Mouse (Mus musculus) CH12.LX (cell line): ENCODE results near the gene Gm10964. TPM values are rescaled to one million over a fixed set of nuclear protein-coding genes. Genes with fewer than 3 reads are reported as not detected.

Experiments used
- DNase-seq: peaks from one replicate; pipeline ENCODE4 v3.0.0-alpha.2; 2013; ENCODE audit errors: extremely low read depth
- H3K27ac ChIP-seq: 2 replicates; pipeline ENCODE4 v1.5.1; 2012; ENCODE audit warnings: low read depth, mild to moderate bottlenecking, control low read depth, moderate library complexity; ENCODE audit not compliant: insufficient read depth
- H3K27me3 ChIP-seq: replicated peaks from 2 replicates; pipeline ENCODE3; 2012; ENCODE audit warnings: inconsistent platforms
- H3K36me3 ChIP-seq, 2 experiments: replicated peaks in 1 of 2; 2 replicates each; pipeline versions ENCODE3 to v1.6.1; 2012; ENCODE audit warnings: inconsistent platforms in 1 of 2, low read length in 1 of 2, mild to moderate bottlenecking in 1 of 2, mixed read lengths in 1 of 2, moderate library complexity in 1 of 2; ENCODE audit not compliant: control insufficient read depth in 1 of 2, insufficient read depth in 1 of 2
- H3K4me1 ChIP-seq, 2 experiments: 2 replicates each; pipeline ENCODE4 v1.6.1; 2012; ENCODE audit warnings: inconsistent platforms in 1 of 2, moderate library complexity in 1 of 2; ENCODE audit not compliant: insufficient read depth in 2 of 2, control insufficient read depth in 1 of 2
- H3K4me2 ChIP-seq: 2 replicates; pipeline ENCODE4 v1.6.1; 2012; ENCODE audit warnings: low read depth, mild to moderate bottlenecking, control low read depth; ENCODE audit not compliant: poor library complexity, insufficient read depth, severe bottlenecking
- H3K4me3 ChIP-seq, 3 experiments: fragments of 150-350 bp in 1 of 3; sonication (generic) in 1 of 3; replicated peaks in 1 of 3; 2 replicates each; pipeline versions ENCODE3 to v1.5.1; 2011 to 2012; ENCODE audit warnings: low read depth in 2 of 3, low read length in 2 of 3, mild to moderate bottlenecking in 2 of 3, moderate library complexity in 2 of 3, control low read depth in 1 of 3, improper control_type of control experiment in 1 of 3, inconsistent platforms in 1 of 3, mixed read lengths in 1 of 3; ENCODE audit not compliant: poor library complexity in 1 of 3
- H3K79me2 ChIP-seq: replicated peaks from 2 replicates; pipeline ENCODE4 v1.6.1; 2012; ENCODE audit warnings: mild to moderate bottlenecking, moderate library complexity; ENCODE audit not compliant: control insufficient read depth, poor library complexity, insufficient read depth, severe bottlenecking; ENCODE audit errors: extremely low read depth
- H3K9ac ChIP-seq: 2 replicates; pipeline ENCODE4 v1.6.1; 2012; ENCODE audit warnings: low read depth, mild to moderate bottlenecking, control low read depth, moderate library complexity; ENCODE audit not compliant: insufficient read depth
- H3K9me3 ChIP-seq: replicated peaks from 2 replicates; pipeline ENCODE3; 2012; ENCODE audit warnings: low read length, inconsistent platforms, mixed read lengths
- BHLHE40 ChIP-seq: IDR thresholded peaks from 2 replicates; pipeline ENCODE4 v1.6.1; 2011; ENCODE audit warnings: mild to moderate bottlenecking, low read depth, low read length, improper control_type of control experiment
- CTCF ChIP-seq, 2 experiments: IDR thresholded peaks in 1 of 2; conservative IDR thresholded peaks in 1 of 2; 2 replicates each; pipeline ENCODE4 v1.5.1; 2011 to 2012; ENCODE audit warnings: low read depth in 2 of 2, low read length in 2 of 2, improper control_type of control experiment in 1 of 2, inconsistent platforms in 1 of 2, mild to moderate bottlenecking in 1 of 2, moderate library complexity in 1 of 2
- ELF1 ChIP-seq: IDR thresholded peaks from 2 replicates; pipeline ENCODE4 v1.6.1; 2014; ENCODE audit warnings: low read depth, mild to moderate bottlenecking, inconsistent platforms, low read length, improper control_type of control experiment
- EP300 ChIP-seq: IDR thresholded peaks from 2 replicates; pipeline ENCODE4 v1.6.1; 2011; ENCODE audit warnings: low read length, improper control_type of control experiment
- ETS1 ChIP-seq: conservative IDR thresholded peaks from 2 replicates; pipeline ENCODE4 v1.6.1; 2012; ENCODE audit warnings: low read depth, mild to moderate bottlenecking, inconsistent platforms, low read length, improper control_type of control experiment, moderate library complexity
- GABPA ChIP-seq: IDR thresholded peaks from 2 replicates; pipeline ENCODE4 v1.6.1; 2012; ENCODE audit warnings: low read depth, low read length, improper control_type of control experiment, inconsistent platforms; ENCODE audit not compliant: insufficient replicate concordance
- HCFC1 ChIP-seq: IDR thresholded peaks from 2 replicates; pipeline ENCODE4 v1.6.1; 2012; ENCODE audit warnings: low read depth, mild to moderate bottlenecking, inconsistent platforms, low read length, improper control_type of control experiment
- IRF4 ChIP-seq: IDR thresholded peaks from 2 replicates; pipeline ENCODE4 v1.6.1; 2014; ENCODE audit warnings: low read depth, mild to moderate bottlenecking, inconsistent platforms, low read length, improper control_type of control experiment
- JUND ChIP-seq: conservative IDR thresholded peaks from 2 replicates; pipeline ENCODE4 v1.6.1; 2011; ENCODE audit warnings: low read depth, low read length, improper control_type of control experiment
- KAT2A ChIP-seq: IDR thresholded peaks from 2 replicates; pipeline ENCODE4 v1.6.1; 2012; ENCODE audit warnings: low read length, improper control_type of control experiment, inconsistent platforms; ENCODE audit not compliant: insufficient replicate concordance
- MAFK ChIP-seq: IDR thresholded peaks from 2 replicates; pipeline ENCODE4 v1.6.1; 2011; ENCODE audit warnings: low read length, improper control_type of control experiment; ENCODE audit not compliant: insufficient replicate concordance
- MAX ChIP-seq: IDR thresholded peaks from 2 replicates; pipeline ENCODE4 v1.6.1; 2011; ENCODE audit warnings: low read length, improper control_type of control experiment
- MAZ ChIP-seq: IDR thresholded peaks from 2 replicates; pipeline ENCODE4 v1.6.1; 2012; ENCODE audit warnings: low read depth, mild to moderate bottlenecking, inconsistent platforms, low read length, improper control_type of control experiment, moderate library complexity
- MEF2A ChIP-seq: IDR thresholded peaks from 2 replicates; pipeline ENCODE4 v1.6.1; 2014; ENCODE audit warnings: low read depth, mild to moderate bottlenecking, inconsistent platforms, low read length, improper control_type of control experiment, borderline replicate concordance
- MXI1 ChIP-seq: IDR thresholded peaks from 2 replicates; pipeline ENCODE4 v1.6.1; 2011; ENCODE audit warnings: mild to moderate bottlenecking, low read depth, low read length, improper control_type of control experiment
- MYC ChIP-seq: IDR thresholded peaks from 2 replicates; pipeline ENCODE4 v1.6.1; 2011; ENCODE audit warnings: low read depth, mild to moderate bottlenecking, improper control_type of control experiment, low read length
- NELFE ChIP-seq: IDR thresholded peaks from 2 replicates; pipeline ENCODE4 v1.6.1; 2011; ENCODE audit warnings: low read depth, low read length, improper control_type of control experiment
- NRF1 ChIP-seq: IDR thresholded peaks from 2 replicates; pipeline ENCODE4 v1.6.1; 2014; ENCODE audit warnings: low read depth, mild to moderate bottlenecking, inconsistent platforms, low read length, improper control_type of control experiment, moderate library complexity
- POLR2A ChIP-seq: IDR thresholded peaks from 2 replicates; pipeline ENCODE4 v1.6.1; 2011; ENCODE audit warnings: low read depth, mild to moderate bottlenecking, improper control_type of control experiment, low read length
- RAD21 ChIP-seq: IDR thresholded peaks from 2 replicates; pipeline ENCODE4 v1.6.1; 2011; ENCODE audit warnings: low read depth, mild to moderate bottlenecking, low read length, improper control_type of control experiment, moderate library complexity
- SIN3A ChIP-seq: IDR thresholded peaks from 2 replicates; pipeline ENCODE4 v1.6.1; 2012; ENCODE audit warnings: low read length, improper control_type of control experiment, inconsistent platforms
- SMC3 ChIP-seq: IDR thresholded peaks from 2 replicates; pipeline ENCODE4 v1.6.1; 2011; ENCODE audit warnings: low read depth, low read length, improper control_type of control experiment
- TCF12 ChIP-seq: IDR thresholded peaks from 2 replicates; pipeline ENCODE4 v1.6.1; 2014; ENCODE audit warnings: low read depth, mild to moderate bottlenecking, inconsistent platforms, low read length, improper control_type of control experiment
- ZC3H11A ChIP-seq: IDR thresholded peaks from 2 replicates; pipeline ENCODE4 v1.6.1; 2012; ENCODE audit warnings: low read depth, mild to moderate bottlenecking, inconsistent platforms, low read length, improper control_type of control experiment
- ZMIZ1 ChIP-seq: IDR thresholded peaks from 2 replicates; pipeline ENCODE4 v1.6.1; 2012; ENCODE audit warnings: low read depth, mild to moderate bottlenecking, inconsistent platforms, low read length, improper control_type of control experiment
- ZNF384 ChIP-seq: IDR thresholded peaks from 2 replicates; pipeline ENCODE4 v1.6.1; 2012; ENCODE audit warnings: low read depth, low read length, improper control_type of control experiment, inconsistent platforms
- dilution Hi-C: fragments of 300-500 bp; cut with MboI; formaldehyde crosslinking; loops from 2 replicates; pipeline ENCODE4 v1.14.3; 2020; ENCODE audit warnings: low sequenced_read_pairs; ENCODE audit not compliant: extremely low pct_unique_long_range_greater_than_20kb, extremely low pct_ligation_motif_present
- in situ Hi-C: fragments of 300-500 bp; cut with MboI; formaldehyde crosslinking; loops from 3 replicates; pipeline ENCODE4 v1.14.3; 2019; ENCODE audit warnings: low sequenced_read_pairs, low pct_ligation_motif_present, low pct_unique_long_range_greater_than_20kb, mixed read lengths
- polyA plus RNA-seq: library from polyadenylated mRNA; unstranded; fragments of >175 nt; gene quantifications from 2 replicates; pipeline ENCODE4 v1.2.1, GENCODE M21; 2012; ENCODE audit warnings: low read depth; ENCODE audit not compliant: insufficient read length
- total RNA-seq, 2 experiments: library from RNA; depleted of rRNA; stranded (reverse); fragments of 300-350 nt in 1 of 2; fragments of >200 nt in 1 of 2; gene quantifications; 2 replicates each; pipeline ENCODE4 v1.2.3; 2012 to 2014

The Gm10964 gene
- total and polyA plus RNA-seq, 3 experiments, result not detected

- H3K4me3 ChIP-seq, result no peak overlapping the region
- no peak for DNase-seq
- peaks cover 0 to 9% of the 10 kb centered on the region in 2 experiments for H3K36me3 ChIP-seq
- in situ Hi-C loops, result loop anchor here (10.0 kb wide), 1 partner anchor 298 kb away; no protein-coding TSS in a partner anchor
- H3K4me1 ChIP-seq, result peaks cover 24 to 78% of the 10 kb centered on the region in 2 experiments
- H3K27me3 ChIP-seq, result no peaks in the 10 kb centered on the region
- H3K27ac ChIP-seq, result no peak overlapping the region
- peaks cover 6% of the 10 kb centered on the region; the same call in 1 of the 2 replicates for H3K79me2 ChIP-seq
- no peak overlapping the region for H3K4me2 ChIP-seq
- H3K9ac ChIP-seq, result no peak overlapping the region
- H3K9me3 ChIP-seq, result no peaks in the 10 kb centered on the region
- no peak for TF ChIP-seq BHLHE40
- no peak for TF ChIP-seq NELFE
- no peak for TF ChIP-seq MYC
- no peak for TF ChIP-seq MAZ
- no peak for TF ChIP-seq ZC3H11A
- no peak for TF ChIP-seq GABPA
- TF ChIP-seq RAD21, result no peak
- no peak for TF ChIP-seq SIN3A
- TF ChIP-seq ZNF384, result no peak
- dilution Hi-C loops, result no loop called here
Observed at GRCm38 (mm10) chr3:103733176-103733575, 6.0 kb upstream of the Gm10964 start.

GRCm38 (mm10) chr3:103733799-103734695 lies 5.1 kb upstream of the Gm10964 start:
- peak; percentile 60 for DNase-seq
- Histone ChIP-seq H3K4me1 (peaks cover 23 to 80% of the 10 kb centered on the region in 2 experiments), H3K4me3 (peak overlapping the region in 1 of 3 experiments; percentile 3), H3K36me3 (peaks cover 0 to 9% of the 10 kb centered on the region in 2 experiments), H3K79me2 (peaks cover 6% of the 10 kb centered on the region; the same call in 1 of the 2 replicates), H3K27me3 (no peaks in the 10 kb centered on the region), H3K27ac (peak overlapping the region; percentile 78; the same call in 1 of the 2 replicates), H3K4me2 (peak overlapping the region; percentile 74), H3K9me3 (no peaks in the 10 kb centered on the region), H3K9ac (peak overlapping the region; percentile 25; the same call in 1 of the 2 replicates)
- dilution Hi-C loops, result no loop called here
- TF ChIP-seq IRF4, result peak; percentile 54; the same call in 1 of the 2 replicates
- TF ChIP-seq JUND, result no peak
- peak; percentile 20; the same call in 1 of the 2 replicates for TF ChIP-seq SMC3
- peak; percentile 98 for TF ChIP-seq MYC
- TF ChIP-seq CTCF (conservative IDR thresholded peaks at IDR 0.05 in 1 of 2, IDR thresholded peaks at IDR 0.05 in 1 of 2; ENCODE audit: low read depth in 2 of 2, low read length in 2 of 2), result peak in 1 of 2 experiments; percentile 43; a peak in 2 of 4 replicates
- TF ChIP-seq MXI1, result peak; percentile 85
- no peak for TF ChIP-seq NELFE
- no peak for TF ChIP-seq KAT2A
- TF ChIP-seq SIN3A, result peak; percentile 60; the same call in 1 of the 2 replicates
- 0 out of 2 replicates have a peak, but pooled peaks have one; percentile 44 for TF ChIP-seq MEF2A
- 0 out of 2 replicates have a peak, but pooled peaks have one; percentile 22 for TF ChIP-seq POLR2A
- TF ChIP-seq MAX, result peak; percentile 93
- peak; percentile 53 for TF ChIP-seq ETS1
- no peak for TF ChIP-seq MAFK
- peak; percentile 24; the same call in 1 of the 2 replicates for TF ChIP-seq ELF1
- TF ChIP-seq BHLHE40, result peak; percentile 86
- no peak for TF ChIP-seq ZMIZ1
- no peak for TF ChIP-seq ZNF384
- no peak for TF ChIP-seq HCFC1
- TF ChIP-seq TCF12, result peak; percentile 71
- TF ChIP-seq EP300, result no peak
- TF ChIP-seq NRF1, result peak; percentile 49
- peak; percentile 5; the same call in 1 of the 2 replicates for TF ChIP-seq RAD21
- in situ Hi-C loops, result loop anchor here (10.0 kb wide), 1 partner anchor 299 kb away; no protein-coding TSS in a partner anchor
